Mouse (Mus musculus): Measurements from ENCODE around the gene Lcorl. TPM values are rescaled to one million over a fixed set of nuclear protein-coding genes. Genes with fewer than 3 reads are reported as not detected.

The Lcorl gene
- polyA plus RNA-seq (2015; fragmentation: Nextera tagmentation; extraction: Ambion mirVana) = 5.7 and 6.7 TPM in 2 replicates

DNA sequence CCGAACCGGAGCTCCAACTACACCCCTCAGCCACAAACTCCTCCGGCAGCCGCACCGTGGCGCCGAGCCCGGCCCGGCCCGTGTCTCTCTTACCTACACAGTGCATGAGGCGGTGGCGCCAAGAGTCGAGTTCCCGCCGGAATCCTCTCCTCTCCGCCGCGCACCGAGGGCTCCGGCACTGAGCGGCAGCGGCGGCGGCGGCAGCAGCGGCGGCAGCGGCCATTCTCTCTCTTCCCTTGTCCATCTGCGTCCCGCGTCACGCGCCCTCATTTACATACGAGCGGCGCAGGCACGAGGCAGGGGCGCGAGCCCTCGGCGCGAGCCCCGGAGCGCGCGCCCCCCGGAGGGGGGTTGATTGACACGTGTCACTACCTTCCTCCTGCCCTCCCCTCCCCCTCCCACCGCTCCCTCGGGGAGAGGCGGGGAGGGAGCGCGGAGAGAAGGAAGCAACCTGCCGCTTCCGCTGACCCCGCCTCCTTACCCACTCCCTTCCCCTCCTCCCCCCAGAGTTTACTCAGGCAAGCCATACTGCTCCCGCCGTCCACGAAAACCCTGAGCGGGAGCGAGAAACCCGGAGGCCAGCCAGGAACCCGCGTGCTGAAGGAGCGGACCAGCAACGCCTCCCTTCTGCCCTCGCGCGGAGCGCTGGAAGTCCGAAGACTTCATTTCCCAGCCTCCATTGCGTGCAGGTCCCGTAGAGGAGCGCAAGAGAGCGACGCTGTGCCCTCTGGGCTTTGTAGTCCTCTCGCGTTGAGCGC is at the start of gene Lcorl:
Gene Lcorl, minus strand, starts transcription at position 362 of the 758 bp plus-strand sequence.
- peak; percentile 95 for ATAC-seq (ENCODE audit: low read depth)
- Histone ChIP-seq H3K4me2 (ENCODE audit: low read depth, low read length) (peak within 1 kb of the TSS; percentile 78), H3K4me1 (ENCODE audit: control insufficient read depth, low read depth, low read length) (peaks cover 9% of the 10 kb centered on the region), H3K4me3 (ENCODE audit: low read depth, low read length) (peak within 1 kb of the TSS; percentile 90), H3K9ac (ENCODE audit: low read depth, low read length) (peak within 1 kb of the TSS; percentile 88), H3K9me3 (replicated peaks; ENCODE audit: control insufficient read depth, low read length) (no peaks in the 10 kb centered on the region), H3K27ac (ENCODE audit: low read length) (peak within 1 kb of the TSS; percentile 88), H3K36me3 (ENCODE audit: control insufficient read depth, insufficient read depth) (no peaks in the 10 kb centered on the region), H3K27me3 (ENCODE audit: control insufficient read depth, insufficient read depth, low read depth, low read length) (no peaks in the 10 kb centered on the region)
- under 1% methylated on average over 69 of the region's 79 CpGs for WGBS (ENCODE audit: insufficient replicate concordance)

DNA sequence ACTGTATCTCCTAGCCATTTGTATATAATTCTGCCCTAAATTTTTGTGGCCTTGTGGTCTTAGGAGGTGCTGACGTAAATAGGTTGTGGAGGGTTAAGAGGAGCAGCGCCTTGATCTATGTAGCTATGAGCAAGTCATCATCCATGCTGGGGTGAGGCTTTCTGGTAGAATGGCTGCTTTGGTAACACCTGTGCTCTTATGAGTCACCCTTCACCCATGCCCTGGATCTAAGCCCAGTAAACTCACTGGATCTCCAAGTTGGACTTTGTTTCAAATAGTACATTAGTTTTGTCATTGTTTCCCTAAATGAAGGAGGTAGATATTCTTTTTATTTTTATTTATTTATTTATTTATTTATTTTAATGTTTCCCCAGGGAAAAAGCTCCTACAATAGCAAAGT is 47.3 kb upstream of the Lcorl start:
- Histone ChIP-seq H3K36me3 (ENCODE audit: control insufficient read depth, insufficient read depth) (no peaks in the 10 kb centered on the region), H3K27ac (ENCODE audit: low read length) (no peak overlapping the region), H3K4me3 (ENCODE audit: low read depth, low read length) (no peak overlapping the region), H3K4me1 (ENCODE audit: control insufficient read depth, low read depth, low read length) (no peaks in the 10 kb centered on the region), H3K27me3 (ENCODE audit: control insufficient read depth, insufficient read depth, low read depth, low read length) (no peaks in the 10 kb centered on the region), H3K9ac (ENCODE audit: low read depth, low read length) (no peak overlapping the region), H3K9me3 (replicated peaks; ENCODE audit: control insufficient read depth, low read length) (no peaks in the 10 kb centered on the region), H3K4me2 (ENCODE audit: low read depth, low read length) (no peak overlapping the region)
- no peak for ATAC-seq (ENCODE audit: low read depth)
- WGBS (ENCODE audit: insufficient replicate concordance) = 64% methylated on average over 2 of the region's 2 CpGs

DNA sequence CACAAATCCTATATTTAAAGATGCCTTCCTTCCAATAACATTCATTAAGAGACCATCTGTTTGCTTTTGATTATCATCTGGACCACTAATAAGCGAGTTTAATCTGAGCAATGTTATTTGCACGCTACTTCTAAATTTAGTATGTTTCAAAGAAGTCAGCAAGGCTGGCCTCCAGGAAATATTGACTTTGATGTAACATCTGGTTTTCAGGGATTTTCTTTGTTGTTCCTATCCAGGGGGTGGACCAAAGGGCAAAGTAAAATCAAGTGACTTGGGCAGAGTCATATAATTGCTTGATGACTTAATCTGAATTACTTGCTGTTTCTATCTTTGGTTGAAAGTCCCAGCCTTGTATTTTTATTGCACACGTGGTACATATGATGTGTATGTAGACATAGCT is 45.8 kb upstream of the Lcorl start:
- 52% methylated on average over 3 of the region's 3 CpGs for WGBS (ENCODE audit: insufficient replicate concordance)

DNA sequence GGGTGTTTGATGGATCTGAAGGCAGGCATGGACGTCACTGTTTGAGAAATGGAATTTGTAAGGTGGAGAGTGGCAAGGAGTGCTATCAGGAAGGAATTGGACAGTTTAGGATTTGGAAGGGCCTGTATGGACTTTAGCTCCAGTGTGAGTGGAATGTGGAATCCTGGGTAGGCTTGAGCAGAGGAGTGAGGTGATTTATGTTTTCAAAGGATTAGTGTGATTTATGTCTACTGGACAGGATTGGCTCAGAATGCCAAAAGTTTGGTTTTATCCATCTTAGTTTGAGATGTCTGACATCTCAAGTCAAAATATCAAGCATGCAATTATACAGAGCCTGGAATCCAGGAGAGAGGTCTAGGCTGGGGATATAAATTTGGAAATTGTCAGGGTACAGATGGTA is 37.9 kb upstream of the Lcorl start:
- Histone ChIP-seq H3K4me2 (ENCODE audit: low read depth, low read length) (no peak overlapping the region), H3K36me3 (ENCODE audit: control insufficient read depth, insufficient read depth) (no peaks in the 10 kb centered on the region), H3K27ac (ENCODE audit: low read length) (no peak overlapping the region), H3K9me3 (replicated peaks; ENCODE audit: control insufficient read depth, low read length) (no peaks in the 10 kb centered on the region), H3K27me3 (ENCODE audit: control insufficient read depth, insufficient read depth, low read depth, low read length) (no peaks in the 10 kb centered on the region), H3K4me1 (ENCODE audit: control insufficient read depth, low read depth, low read length) (no peaks in the 10 kb centered on the region), H3K4me3 (ENCODE audit: low read depth, low read length) (no peak overlapping the region), H3K9ac (ENCODE audit: low read depth, low read length) (no peak overlapping the region)
- 58% methylated on average over 1 of the region's 1 CpGs for WGBS (ENCODE audit: insufficient replicate concordance)
- no peak for ATAC-seq (ENCODE audit: low read depth)

More for the DNA sequence above, 45.8 kb upstream of the Lcorl start:
- H3K9ac ChIP-seq (ENCODE audit: low read depth, low read length) = no peak overlapping the region
- H3K9me3 ChIP-seq (replicated peaks; ENCODE audit: control insufficient read depth, low read length) = no peaks in the 10 kb centered on the region
- no peaks in the 10 kb centered on the region for H3K36me3 ChIP-seq (ENCODE audit: control insufficient read depth, insufficient read depth)
- no peaks in the 10 kb centered on the region for H3K4me1 ChIP-seq (ENCODE audit: control insufficient read depth, low read depth, low read length)
- H3K27me3 ChIP-seq (ENCODE audit: control insufficient read depth, insufficient read depth, low read depth, low read length) = no peaks in the 10 kb centered on the region
- H3K4me2 ChIP-seq (ENCODE audit: low read depth, low read length) = no peak overlapping the region
- H3K4me3 ChIP-seq (ENCODE audit: low read depth, low read length) = no peak overlapping the region
- no peak overlapping the region for H3K27ac ChIP-seq (ENCODE audit: low read length)
- ATAC-seq (ENCODE audit: low read depth) = no peak

DNA sequence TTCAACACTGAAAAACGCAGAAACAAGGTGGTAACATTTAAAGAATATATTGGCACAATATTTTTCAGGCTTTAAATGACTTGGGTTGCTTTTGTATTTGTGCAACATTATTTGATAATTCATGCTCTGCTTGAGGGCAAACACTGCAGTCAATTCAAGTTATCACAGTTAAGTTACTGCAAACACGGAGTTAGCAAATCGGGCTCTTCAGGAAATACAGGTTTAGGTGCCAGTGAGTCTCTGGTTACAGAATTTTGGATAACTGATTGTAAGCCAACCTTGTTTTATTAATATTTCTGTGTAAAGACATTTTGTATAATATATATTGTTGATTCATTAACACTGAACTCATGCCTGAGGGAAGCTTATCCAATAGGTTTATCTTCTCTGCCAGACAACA is 36.3 kb upstream of the Lcorl start:
- H3K9ac ChIP-seq (ENCODE audit: low read depth, low read length) = no peak overlapping the region
- WGBS (ENCODE audit: insufficient replicate concordance) = 71% methylated on average over 3 of the region's 3 CpGs
- no peak overlapping the region for H3K4me3 ChIP-seq (ENCODE audit: low read depth, low read length)
- H3K4me2 ChIP-seq (ENCODE audit: low read depth, low read length) = no peak overlapping the region
- no peak for ATAC-seq (ENCODE audit: low read depth)
- H3K9me3 ChIP-seq (replicated peaks; ENCODE audit: control insufficient read depth, low read length) = no peaks in the 10 kb centered on the region
- H3K36me3 ChIP-seq (ENCODE audit: control insufficient read depth, insufficient read depth) = no peaks in the 10 kb centered on the region
- H3K4me1 ChIP-seq (ENCODE audit: control insufficient read depth, low read depth, low read length) = no peaks in the 10 kb centered on the region
- no peaks in the 10 kb centered on the region for H3K27me3 ChIP-seq (ENCODE audit: control insufficient read depth, insufficient read depth, low read depth, low read length)
- no peak overlapping the region for H3K27ac ChIP-seq (ENCODE audit: low read length)

DNA sequence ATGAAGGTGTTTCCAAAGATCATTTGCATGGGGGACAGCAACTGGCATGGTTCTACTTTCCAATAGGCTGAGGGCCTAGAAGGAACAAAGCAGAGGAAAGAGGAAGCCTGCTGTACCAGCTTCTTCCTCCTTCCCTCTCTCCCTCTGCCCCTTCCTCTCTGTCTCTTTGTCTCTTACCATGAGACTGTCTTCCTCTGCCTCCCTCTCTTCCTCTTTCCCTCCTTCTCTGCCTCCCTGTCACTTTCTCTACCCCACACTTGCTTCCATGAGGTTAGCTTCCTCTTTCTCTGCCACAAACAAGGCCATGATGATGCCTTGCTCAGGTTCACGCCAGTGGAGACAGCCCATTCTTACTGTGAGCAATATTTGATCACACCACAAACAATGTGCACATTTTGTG is 18.9 kb upstream of the Lcorl start:
- H3K36me3 ChIP-seq (ENCODE audit: control insufficient read depth, insufficient read depth) = no peaks in the 10 kb centered on the region
- H3K4me1 ChIP-seq (ENCODE audit: control insufficient read depth, low read depth, low read length) = no peaks in the 10 kb centered on the region
- no peak for ATAC-seq (ENCODE audit: low read depth)
- H3K4me3 ChIP-seq (ENCODE audit: low read depth, low read length) = no peak overlapping the region
- H3K4me2 ChIP-seq (ENCODE audit: low read depth, low read length) = no peak overlapping the region
- H3K9me3 ChIP-seq (replicated peaks; ENCODE audit: control insufficient read depth, low read length) = no peaks in the 10 kb centered on the region
- 29% methylated on average over 1 of the region's 1 CpGs for whole genome bisulfite sequencing (ENCODE audit: insufficient replicate concordance)
- H3K27ac ChIP-seq (ENCODE audit: low read length) = no peak overlapping the region
- H3K9ac ChIP-seq (ENCODE audit: low read depth, low read length) = no peak overlapping the region
- H3K27me3 ChIP-seq (ENCODE audit: control insufficient read depth, insufficient read depth, low read depth, low read length) = no peaks in the 10 kb centered on the region

DNA sequence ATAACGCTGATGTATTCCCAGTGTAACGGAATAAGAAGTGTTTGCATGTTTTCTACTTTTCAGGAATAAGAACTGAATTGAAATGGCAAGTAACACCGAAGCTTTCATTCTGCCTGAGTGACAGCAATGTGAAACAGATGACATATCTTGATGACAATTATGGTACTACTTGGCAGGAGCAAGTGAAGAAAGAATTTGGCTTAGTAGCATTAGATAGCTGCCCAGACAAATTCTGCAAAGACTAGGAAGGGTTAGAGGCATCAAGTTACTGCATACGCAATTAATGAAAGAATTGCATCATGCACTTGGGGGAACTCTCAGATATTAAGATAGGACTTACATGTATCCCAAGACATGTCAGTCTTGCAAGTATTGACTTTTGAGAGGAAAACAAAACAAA is 18.1 kb upstream of the Lcorl start:
- WGBS (ENCODE audit: insufficient replicate concordance) = 70% methylated on average over 4 of the region's 4 CpGs
- Histone ChIP-seq H3K27ac (ENCODE audit: low read length) (no peak overlapping the region), H3K9me3 (replicated peaks; ENCODE audit: control insufficient read depth, low read length) (no peaks in the 10 kb centered on the region), H3K4me1 (ENCODE audit: control insufficient read depth, low read depth, low read length) (no peaks in the 10 kb centered on the region), H3K36me3 (ENCODE audit: control insufficient read depth, insufficient read depth) (no peaks in the 10 kb centered on the region), H3K4me3 (ENCODE audit: low read depth, low read length) (no peak overlapping the region), H3K27me3 (ENCODE audit: control insufficient read depth, insufficient read depth, low read depth, low read length) (no peaks in the 10 kb centered on the region), H3K9ac (ENCODE audit: low read depth, low read length) (no peak overlapping the region), H3K4me2 (ENCODE audit: low read depth, low read length) (no peak overlapping the region)
- ATAC-seq (ENCODE audit: low read depth) = no peak

DNA sequence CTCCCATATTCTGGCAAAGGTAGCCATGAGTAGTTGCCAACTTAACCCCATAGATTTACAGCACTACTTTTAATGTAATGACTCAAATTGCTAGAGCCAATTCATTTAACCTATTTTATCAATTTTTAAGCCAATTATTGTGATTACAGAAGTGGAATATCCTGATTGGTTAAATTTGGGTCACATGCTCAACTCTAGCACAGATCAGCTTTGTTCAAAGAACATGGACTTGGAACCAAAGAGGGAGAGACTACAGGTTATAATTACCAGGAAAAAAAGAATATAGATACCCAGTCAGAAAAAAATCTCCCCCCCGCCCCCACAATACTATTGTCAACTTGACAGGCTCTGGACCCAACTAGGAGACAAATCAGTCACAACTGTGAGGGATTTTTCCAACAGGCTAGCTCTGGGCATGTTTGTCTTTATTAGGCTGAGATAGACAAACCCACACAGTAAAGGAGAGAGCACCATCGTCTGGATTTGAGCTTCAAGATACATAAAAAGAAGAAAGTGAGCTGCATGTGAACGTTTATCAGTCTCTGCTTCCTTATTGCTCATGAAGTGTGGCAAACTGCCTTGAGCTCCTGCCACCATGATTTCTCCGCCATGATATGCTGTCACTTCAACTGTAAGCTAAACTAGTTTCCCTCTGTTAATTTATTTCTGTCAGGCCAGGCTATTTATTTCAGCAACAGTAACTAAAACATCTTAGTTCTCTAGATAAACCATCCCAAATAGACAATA is 17.0 kb upstream of the Lcorl start:
- H3K36me3 ChIP-seq (ENCODE audit: control insufficient read depth, insufficient read depth) = no peaks in the 10 kb centered on the region
- no peak overlapping the region for H3K4me2 ChIP-seq (ENCODE audit: low read depth, low read length)
- H3K9me3 ChIP-seq (replicated peaks; ENCODE audit: control insufficient read depth, low read length) = no peaks in the 10 kb centered on the region
- no peak for ATAC-seq (ENCODE audit: low read depth)
- no peak overlapping the region for H3K27ac ChIP-seq (ENCODE audit: low read length)
- H3K9ac ChIP-seq (ENCODE audit: low read depth, low read length) = no peak overlapping the region
- no peaks in the 10 kb centered on the region for H3K27me3 ChIP-seq (ENCODE audit: control insufficient read depth, insufficient read depth, low read depth, low read length)
- H3K4me3 ChIP-seq (ENCODE audit: low read depth, low read length) = no peak overlapping the region
- WGBS (ENCODE audit: insufficient replicate concordance) = 64% methylated on average over 4 of the region's 4 CpGs
- H3K4me1 ChIP-seq (ENCODE audit: control insufficient read depth, low read depth, low read length) = no peaks in the 10 kb centered on the region

DNA sequence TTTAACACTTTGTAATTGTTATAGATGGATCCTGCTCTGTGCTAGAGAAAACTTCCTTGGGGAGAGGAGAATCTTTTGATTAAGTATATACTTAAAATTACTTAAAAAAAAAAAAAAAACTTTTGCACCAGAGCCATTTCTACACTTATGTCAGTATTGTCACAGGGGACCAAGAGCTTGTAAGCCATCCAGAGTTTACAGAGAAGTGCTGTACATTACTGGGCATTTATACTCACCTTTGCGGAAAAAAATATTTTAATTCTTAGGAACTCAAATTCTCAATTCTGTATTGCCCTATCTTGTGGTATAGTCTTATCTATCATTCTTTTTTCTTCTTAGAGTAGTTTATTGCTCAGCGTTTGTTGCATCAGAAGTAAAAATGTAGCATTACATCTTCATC is 953 bp upstream of the Lcorl start:
- no peaks in the 10 kb centered on the region for H3K27me3 ChIP-seq (ENCODE audit: control insufficient read depth, insufficient read depth, low read depth, low read length)
- H3K27ac ChIP-seq (ENCODE audit: low read length) = no peak overlapping the region
- H3K4me2 ChIP-seq (ENCODE audit: low read depth, low read length) = peak overlapping the region; percentile 78
- WGBS (ENCODE audit: insufficient replicate concordance) = 71% methylated on average over 2 of the region's 2 CpGs
- H3K9me3 ChIP-seq (replicated peaks; ENCODE audit: control insufficient read depth, low read length) = no peaks in the 10 kb centered on the region
- no peak for ATAC-seq (ENCODE audit: low read depth)
- no peaks in the 10 kb centered on the region for H3K36me3 ChIP-seq (ENCODE audit: control insufficient read depth, insufficient read depth)
- peaks cover 9% of the 10 kb centered on the region for H3K4me1 ChIP-seq (ENCODE audit: control insufficient read depth, low read depth, low read length)
- H3K4me3 ChIP-seq (ENCODE audit: low read depth, low read length) = peak overlapping the region; percentile 90
- peak overlapping the region; percentile 43 for H3K9ac ChIP-seq (ENCODE audit: low read depth, low read length)
